Mouse (Mus musculus) ES-E14 (cell line): ENCODE measurements around the gene Telo2. TPM values are rescaled to one million over a fixed set of nuclear protein-coding genes. Genes with fewer than 3 reads are reported as not detected.

Experiments
- DNase-seq: peaks from one replicate; pipeline ENCODE4 v3.0.0-alpha.2; 2013; ENCODE audit warnings: low read depth, low spot score
- H3K27ac ChIP-seq: 2 replicates; pipeline ENCODE4 v1.5.1; 2012; ENCODE audit warnings: low read depth, mild to moderate bottlenecking, low read length, moderate library complexity, mixed read lengths; ENCODE audit not compliant: poor library complexity, insufficient read depth, severe bottlenecking
- H3K36me3 ChIP-seq: 2 replicates; pipeline ENCODE4 v1.6.1; 2012; ENCODE audit warnings: mild to moderate bottlenecking, low read length, moderate library complexity, mixed read lengths; ENCODE audit not compliant: control insufficient read depth, poor library complexity, insufficient read depth, severe bottlenecking
- H3K4me1 ChIP-seq, 2 experiments: fragments of 150-350 bp in 1 of 2; sonication (generic) in 1 of 2; 2 replicates each; pipeline ENCODE4 v1.6.1; 2012; ENCODE audit warnings: low read length in 2 of 2, mild to moderate bottlenecking in 1 of 2, mixed read lengths in 1 of 2; ENCODE audit not compliant: control insufficient read depth in 2 of 2, insufficient read depth in 2 of 2, poor library complexity in 1 of 2
- H3K4me3 ChIP-seq, 2 experiments: fragments of 150-350 bp in 1 of 2; sonication (generic) in 1 of 2; 2 replicates each; pipeline ENCODE4 v1.5.1; 2012; ENCODE audit warnings: low read length in 2 of 2, low read depth in 1 of 2, mild to moderate bottlenecking in 1 of 2, mixed read lengths in 1 of 2; ENCODE audit not compliant: insufficient read depth in 1 of 2, poor library complexity in 1 of 2, severe bottlenecking in 1 of 2
- H3K9ac ChIP-seq: 2 replicates; pipeline ENCODE4 v1.6.1; 2012; ENCODE audit warnings: low read depth, mild to moderate bottlenecking, low read length, mixed read lengths; ENCODE audit not compliant: poor library complexity, insufficient read depth, severe bottlenecking
- H3K9me3 ChIP-seq: fragments of 150-350 bp; sonication (generic); 2 replicates; pipeline ENCODE4 v1.6.1; 2012; ENCODE audit warnings: low read depth, mild to moderate bottlenecking, low read length; ENCODE audit not compliant: control insufficient read depth, insufficient read depth
- CHD2 ChIP-seq: IDR thresholded peaks from 2 replicates; pipeline ENCODE4 v1.6.1; 2014; ENCODE audit warnings: mild to moderate bottlenecking, low read depth, low read length, inconsistent platforms
- HCFC1 ChIP-seq: IDR thresholded peaks from 2 replicates; pipeline ENCODE4 v1.6.1; 2012; ENCODE audit warnings: low read length, inconsistent platforms, borderline replicate concordance; ENCODE audit not compliant: insufficient read depth
- MAFK ChIP-seq: IDR thresholded peaks from 2 replicates; pipeline ENCODE4 v1.6.1; 2014; ENCODE audit warnings: mild to moderate bottlenecking, low read depth, low read length, inconsistent platforms; ENCODE audit not compliant: insufficient read depth
- ZC3H11A ChIP-seq: IDR thresholded peaks from 2 replicates; pipeline ENCODE4 v1.6.1; 2012; ENCODE audit warnings: low read depth, mild to moderate bottlenecking, inconsistent platforms, low read length, borderline replicate concordance
- ZNF384 ChIP-seq: IDR thresholded peaks from 2 replicates; pipeline ENCODE4 v1.6.1; 2012; ENCODE audit warnings: low read depth, low read length, inconsistent platforms
- in situ Hi-C, 2 experiments: fragments of 600-800 bp; cut with MboI; formaldehyde crosslinking; loops; one replicate each; pipeline ENCODE4 v1.15.1; 2025; ENCODE audit warnings: low sequenced_read_pairs in 2 of 2, inconsistent platforms in 1 of 2; ENCODE audit not compliant: unreplicated experiment in 2 of 2
- total RNA-seq: library from RNA; depleted of rRNA; stranded (reverse); fragments of 300-350 nt; gene quantifications from 2 replicates; pipeline ENCODE4 v1.2.3, GENCODE M21; 2012

Gene Telo2
- total RNA-seq, 1 experiment: 34.2 TPM

- Histone ChIP-seq H3K36me3 (no peaks in the 10 kb centered on the region), H3K9me3 (no peaks in the 10 kb centered on the region), H3K9ac (no peak overlapping the region), H3K4me3 (no peak overlapping the region), H3K4me1 (no peaks in the 10 kb centered on the region), H3K27ac (no peak overlapping the region)
- DNase-seq: no peak
- in situ Hi-C loops: no loop called here
- TF ChIP-seq MAFK: no peak
- no peak for TF ChIP-seq ZC3H11A
- no peak for TF ChIP-seq HCFC1
- TF ChIP-seq ZNF384: no peak
- no peak for TF ChIP-seq CHD2
Observed at GRCm38 (mm10) chr17:25067442-25067851, 48.3 kb downstream of the Telo2 start.

DNA sequence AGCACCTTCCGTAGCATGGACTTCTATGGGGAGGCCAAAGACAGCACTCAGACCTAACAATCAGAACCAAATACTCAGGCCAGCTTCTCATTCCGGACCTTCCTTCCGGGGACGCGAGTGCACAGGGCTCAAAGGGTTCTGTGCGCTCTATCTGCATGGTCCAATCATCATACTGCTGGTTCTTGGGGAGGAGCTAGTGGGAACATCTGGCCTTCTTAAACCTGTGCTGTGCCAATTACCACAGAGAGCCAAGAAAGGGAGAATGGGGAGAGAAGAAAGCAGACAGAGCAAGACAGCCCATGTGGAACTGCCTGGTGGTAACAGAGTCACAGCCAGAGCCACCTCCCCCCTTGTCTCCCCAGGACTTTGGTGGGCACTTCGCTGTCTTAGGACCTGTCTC, 49.2 kb downstream of the Telo2 start:
- H3K4me1 ChIP-seq: no peaks in the 10 kb centered on the region
- DNase-seq: no peak
- H3K4me3 ChIP-seq: no peak overlapping the region
- H3K27ac ChIP-seq: no peak overlapping the region
- no peak overlapping the region for H3K9ac ChIP-seq
- in situ Hi-C loops: no loop called here
- no peaks in the 10 kb centered on the region for H3K36me3 ChIP-seq
- TF ChIP-seq MAFK (no peak), ZNF384 (no peak), CHD2 (no peak), HCFC1 (no peak), ZC3H11A (no peak)
- no peaks in the 10 kb centered on the region for H3K9me3 ChIP-seq

DNA sequence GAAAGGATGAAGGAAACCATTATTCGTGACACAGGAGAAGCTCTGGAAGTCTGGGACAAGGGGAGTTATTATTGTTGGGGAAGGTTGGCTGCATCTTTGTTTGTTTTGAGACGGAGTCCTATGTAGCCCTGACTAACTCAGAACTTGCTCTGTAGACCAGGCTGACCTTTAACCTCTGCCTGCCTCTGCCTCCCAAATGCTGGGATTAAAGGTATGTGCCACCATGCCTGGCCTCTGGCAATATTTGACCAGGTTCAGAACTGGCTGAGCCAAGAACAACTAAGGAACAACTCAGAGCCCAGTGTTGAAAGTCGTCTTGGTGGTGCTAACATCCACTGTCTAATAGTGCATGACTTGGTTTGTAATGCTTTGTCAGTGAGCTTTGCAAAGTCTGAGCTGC, 50.6 kb downstream of the Telo2 start:
- in situ Hi-C loops: no loop called here
- DNase-seq: no peak
- TF ChIP-seq HCFC1: no peak
- no peak for TF ChIP-seq ZC3H11A
- no peak for TF ChIP-seq MAFK
- no peak for TF ChIP-seq CHD2
- TF ChIP-seq ZNF384: no peak
- Histone ChIP-seq H3K4me1 (no peaks in the 10 kb centered on the region), H3K27ac (no peak overlapping the region), H3K9me3 (no peaks in the 10 kb centered on the region), H3K4me3 (no peak overlapping the region), H3K9ac (no peak overlapping the region), H3K36me3 (no peaks in the 10 kb centered on the region)

- H3K4me1 ChIP-seq: no peaks in the 10 kb centered on the region
- no peak overlapping the region for H3K9ac ChIP-seq
- H3K9me3 ChIP-seq: no peaks in the 10 kb centered on the region
- DNase-seq: no peak
- in situ Hi-C loops: no loop called here
- H3K4me3 ChIP-seq: no peak overlapping the region
- no peak for TF ChIP-seq HCFC1
- no peak for TF ChIP-seq ZC3H11A
- TF ChIP-seq MAFK: no peak
- H3K36me3 ChIP-seq: no peaks in the 10 kb centered on the region
- H3K27ac ChIP-seq: no peak overlapping the region
Observed at GRCm38 (mm10) chr17:25064351-25064750, 51.4 kb downstream of the Telo2 start.

GRCm38 (mm10) chr17:25063872-25064271, 51.9 kb downstream of the Telo2 start:
- no peak for DNase-seq
- Histone ChIP-seq H3K4me3 (no peak overlapping the region), H3K36me3 (no peaks in the 10 kb centered on the region), H3K9me3 (no peaks in the 10 kb centered on the region), H3K27ac (no peak overlapping the region), H3K9ac (no peak overlapping the region), H3K4me1 (no peaks in the 10 kb centered on the region)
- in situ Hi-C loops: no loop called here
- no peak for TF ChIP-seq ZNF384
- no peak for TF ChIP-seq MAFK
- TF ChIP-seq HCFC1: no peak
- no peak for TF ChIP-seq CHD2
- no peak for TF ChIP-seq ZC3H11A
